Mouse (Mus musculus) liver, adult 2 months (tissue): Measurements from ENCODE around the gene Ripor2. TPM values are rescaled to one million over a fixed set of nuclear protein-coding genes. Genes with fewer than 3 reads are reported as not detected.

Experiments used
- DNase-seq: peaks from one replicate; pipeline ENCODE4 v3.0.0-alpha.2; 2011; ENCODE audit warnings: low read depth, low spot score; ENCODE audit errors: extremely low read depth
- H3K27ac ChIP-seq: fragments of 200-500 bp; replicated peaks from 2 replicates; pipeline ENCODE4 v1.5.1; 2012; ENCODE audit warnings: low read depth, mild to moderate bottlenecking, control low read depth, inconsistent platforms, low read length; ENCODE audit not compliant: insufficient read depth
- H3K27me3 ChIP-seq: fragments of 200-500 bp; 2 replicates; pipeline ENCODE4 v1.6.1; 2012; ENCODE audit warnings: mild to moderate bottlenecking, moderate library complexity, low read length, inconsistent platforms; ENCODE audit not compliant: control insufficient read depth, insufficient read depth
- H3K36me3 ChIP-seq: fragments of 200-500 bp; 2 replicates; pipeline ENCODE4 v1.6.1; 2012; ENCODE audit warnings: low read length, inconsistent platforms; ENCODE audit not compliant: control insufficient read depth, insufficient read depth
- H3K4me1 ChIP-seq: fragments of 200-500 bp; 2 replicates; pipeline ENCODE4 v1.6.1; 2011; ENCODE audit warnings: low read length; ENCODE audit not compliant: control insufficient read depth, insufficient read depth
- H3K4me3 ChIP-seq: fragments of 200-500 bp; 2 replicates; pipeline ENCODE4 v1.5.1; 2011; ENCODE audit warnings: low read depth, mild to moderate bottlenecking, control low read depth, low read length, moderate library complexity; ENCODE audit not compliant: insufficient read depth
- H3K79me2 ChIP-seq: fragments of 200-500 bp; 2 replicates; pipeline ENCODE4 v1.6.1; 2012; ENCODE audit warnings: inconsistent platforms, mild to moderate bottlenecking, low read length, moderate library complexity; ENCODE audit not compliant: control insufficient read depth, insufficient read depth
- H3K9ac ChIP-seq: fragments of 200-500 bp; 2 replicates; pipeline ENCODE4 v1.6.1; 2012; ENCODE audit warnings: low read depth, mild to moderate bottlenecking, control low read depth, inconsistent platforms, low read length
- CTCF ChIP-seq: fragments of 200-500 bp; IDR thresholded peaks from 2 replicates; pipeline ENCODE4 v1.5.1; 2011; ENCODE audit warnings: low read depth, low read length, control low read depth
- POLR2A ChIP-seq: fragments of 200-500 bp; IDR thresholded peaks from 2 replicates; pipeline ENCODE4 v1.6.1; 2011; ENCODE audit warnings: low read length, control low read depth; ENCODE audit not compliant: insufficient read depth; ENCODE audit errors: extremely low read depth
- WGBS: fragments of 180-500 bp; shearing (Covaris S2); methylation state at CpG from one replicate; pipeline ENCODE4 v1.1.7; 2018; 5-methylcytosine and 5-hydroxymethylcytosine counted together
- polyA plus RNA-seq: library from polyadenylated mRNA; depleted of rRNA; stranded (reverse); fragments of >200 nt; gene quantifications from 2 replicates; pipeline ENCODE4 v1.2.3, GENCODE M21; 2012
- total RNA-seq: library from RNA; depleted of rRNA; stranded (reverse); fragments of >200 nt; gene quantifications from 2 replicates; pipeline ENCODE4 v1.2.3, GENCODE M21; 2014

The Ripor2 gene
- total and polyA plus RNA-seq, 2 experiments = 0.77 to 2.8 TPM

DNA sequence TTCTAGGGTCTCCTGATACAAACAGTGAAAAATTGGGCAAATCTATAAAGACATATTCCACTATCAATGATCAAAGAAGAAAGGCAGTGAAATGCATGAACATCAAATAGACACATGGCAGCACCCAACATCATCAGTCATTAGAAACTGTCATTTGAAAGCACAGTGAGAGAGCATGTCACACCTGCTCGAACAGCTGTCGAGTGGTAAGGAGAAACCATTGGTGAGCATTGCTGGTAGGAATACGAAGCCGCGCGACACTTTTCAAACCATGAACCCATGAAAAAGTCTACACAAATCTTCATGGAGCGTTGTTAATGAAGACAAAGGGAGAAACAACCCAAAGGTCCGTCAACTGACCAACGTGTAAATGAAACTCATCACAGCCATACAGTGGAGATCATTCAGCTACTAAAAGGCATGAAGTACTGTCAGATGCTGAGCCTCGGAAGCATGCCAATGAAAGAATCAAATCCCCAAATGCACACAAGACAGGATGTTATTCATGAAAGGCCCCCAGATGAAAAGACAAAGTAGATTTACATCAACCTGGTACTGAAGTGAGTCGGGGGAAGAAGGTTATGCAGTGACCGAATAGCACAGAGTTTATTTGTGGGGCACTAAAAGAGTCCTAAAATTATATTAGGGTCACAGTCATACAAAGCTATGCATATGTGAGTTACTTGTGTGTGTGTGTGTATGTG is 5.4 kb downstream of the Ripor2 start:
- Histone ChIP-seq H3K79me2 (no peaks in the 10 kb centered on the region), H3K4me3 (no peak overlapping the region), H3K27ac (no peak overlapping the region), H3K9ac (no peak overlapping the region), H3K27me3 (no peaks in the 10 kb centered on the region), H3K36me3 (no peaks in the 10 kb centered on the region), H3K4me1 (no peaks in the 10 kb centered on the region)
- 94% methylated on average over 12 of the region's 12 CpGs for WGBS
- TF ChIP-seq POLR2A (no peak), CTCF (no peak)
- no peak for DNase-seq

GRCm38 (mm10) chr13:24588603-24589002 is 6.6 kb downstream of the Ripor2 start:
- no peaks in the 10 kb centered on the region for H3K36me3 ChIP-seq
- H3K4me1 ChIP-seq = no peaks in the 10 kb centered on the region
- no peak for DNase-seq
- WGBS = over 99% methylated on average over 3 of the region's 3 CpGs
- no peak overlapping the region for H3K4me3 ChIP-seq
- H3K79me2 ChIP-seq = no peaks in the 10 kb centered on the region
- TF ChIP-seq POLR2A = no peak
- TF ChIP-seq CTCF = no peak
- no peaks in the 10 kb centered on the region for H3K27me3 ChIP-seq
- no peak overlapping the region for H3K27ac ChIP-seq
- H3K9ac ChIP-seq = no peak overlapping the region

DNA sequence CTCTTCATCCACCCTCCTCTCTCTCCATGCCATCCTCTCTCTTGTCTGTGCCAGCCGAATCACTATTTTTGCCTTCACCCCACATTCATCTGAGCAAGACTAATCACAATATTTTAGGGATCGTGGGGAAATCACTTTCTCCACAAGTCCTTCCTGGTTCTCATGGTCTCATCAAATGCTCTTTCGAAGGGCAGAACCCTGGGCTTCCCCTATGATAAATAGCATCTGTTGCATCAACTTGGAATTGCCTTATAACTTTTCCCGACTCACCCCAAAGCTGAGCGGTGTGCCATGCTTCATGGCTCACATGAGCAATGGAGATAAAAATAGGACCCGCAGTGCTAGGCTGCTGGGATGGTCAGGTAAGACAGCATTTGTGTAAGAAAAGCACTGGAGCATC is 9.7 kb downstream of the Ripor2 start:
- no peak for DNase-seq
- Histone ChIP-seq H3K4me3 (no peak overlapping the region), H3K36me3 (no peaks in the 10 kb centered on the region), H3K27ac (no peak overlapping the region), H3K9ac (no peak overlapping the region), H3K79me2 (no peaks in the 10 kb centered on the region), H3K4me1 (peaks cover 5% of the 10 kb centered on the region; the same call in 1 of the 2 replicates), H3K27me3 (no peaks in the 10 kb centered on the region)
- TF ChIP-seq POLR2A (no peak), CTCF (no peak)
- 89% methylated on average over 6 of the region's 6 CpGs for WGBS

GRCm38 (mm10) chr13:24594303-24594702 is 12.3 kb downstream of the Ripor2 start:
- Histone ChIP-seq H3K36me3 (no peaks in the 10 kb centered on the region), H3K4me3 (no peak overlapping the region), H3K79me2 (no peaks in the 10 kb centered on the region), H3K27me3 (no peaks in the 10 kb centered on the region), H3K27ac (no peak overlapping the region), H3K4me1 (peaks cover 5% of the 10 kb centered on the region; the same call in 1 of the 2 replicates), H3K9ac (no peak overlapping the region)
- 88% methylated on average over 3 of the region's 3 CpGs for WGBS
- DNase-seq = no peak
- no peak for TF ChIP-seq CTCF

DNA sequence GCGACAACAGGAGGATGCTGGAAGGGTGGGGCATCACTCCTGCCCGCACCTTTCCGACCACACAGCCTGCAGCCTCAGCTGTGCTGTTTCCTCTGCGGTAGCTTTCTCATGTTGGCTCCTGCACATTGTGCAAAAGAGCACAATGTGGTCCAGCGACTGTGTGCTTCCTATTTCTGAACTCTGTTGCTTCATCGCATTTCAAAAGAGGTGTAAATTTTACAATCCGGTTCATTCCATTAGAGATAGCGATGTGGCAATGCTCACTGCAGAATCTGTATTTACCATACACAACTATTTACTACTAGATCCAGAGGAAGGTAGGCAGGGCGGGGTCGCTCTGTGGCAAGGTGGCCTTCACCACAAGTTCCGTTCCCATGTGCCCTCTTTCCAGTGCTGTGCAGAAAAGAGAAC is 17.6 kb downstream of the Ripor2 start:
- no peak overlapping the region for H3K27ac ChIP-seq
- no peaks in the 10 kb centered on the region for H3K79me2 ChIP-seq
- no peak for DNase-seq
- 85% methylated on average over 11 of the region's 11 CpGs for WGBS
- no peaks in the 10 kb centered on the region for H3K27me3 ChIP-seq
- H3K36me3 ChIP-seq = no peaks in the 10 kb centered on the region
- TF ChIP-seq POLR2A = no peak
- peaks cover 5% of the 10 kb centered on the region; the same call in 1 of the 2 replicates for H3K4me1 ChIP-seq
- no peak overlapping the region for H3K4me3 ChIP-seq
- no peak overlapping the region for H3K9ac ChIP-seq

DNA sequence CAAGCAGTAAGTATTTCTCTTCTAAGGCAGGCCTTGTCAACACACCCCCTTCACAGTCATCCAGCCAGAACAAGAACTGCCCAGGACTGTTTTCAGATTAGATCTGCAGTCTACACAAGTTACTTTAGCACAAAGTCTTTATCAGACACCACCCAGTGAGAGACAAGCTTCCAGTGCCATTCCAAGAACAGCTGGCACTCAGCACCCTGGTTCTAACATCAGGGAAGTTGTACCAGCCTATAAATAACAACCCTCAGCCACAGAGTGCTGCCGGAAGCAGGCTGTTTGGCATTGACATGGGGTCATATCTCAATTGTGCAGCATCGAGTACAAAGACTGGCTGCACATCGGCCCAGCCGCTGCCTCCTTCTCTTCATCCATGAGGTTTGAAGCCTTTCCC is 21.0 kb downstream of the Ripor2 start:
- H3K27ac ChIP-seq = no peak overlapping the region
- no peaks in the 10 kb centered on the region for H3K36me3 ChIP-seq
- 37% methylated on average over 4 of the region's 4 CpGs for WGBS
- TF ChIP-seq CTCF (no peak), POLR2A (no peak)
- no peaks in the 10 kb centered on the region for H3K79me2 ChIP-seq
- no peaks in the 10 kb centered on the region for H3K27me3 ChIP-seq
- no peak overlapping the region for H3K4me3 ChIP-seq
- DNase-seq = no peak
- no peak overlapping the region for H3K9ac ChIP-seq
- H3K4me1 ChIP-seq = no peaks in the 10 kb centered on the region
